Mouse (Mus musculus) lung, postnatal 0 days (tissue): ENCODE measurements at regions not wholly inside any gene's neighbourhood (a gene's known extent, or its start where the extent isn't known, plus 50 kb on each side); places are given as distances from the start of the nearest gene placed in this dataset.

ENCODE experiments used
- ATAC-seq: fragments of 200-750 bp; cut with Nextera tagmentation; 2 replicates; pipeline ENCODE4 v1.8.0; 2017; ENCODE audit warnings: moderate library complexity
- DNase-seq: peaks from one replicate; pipeline ENCODE4 v3.0.0-alpha.2; 2016; ENCODE audit warnings: low spot score
- H3K27ac ChIP-seq: fragments of 300-500 bp; sonication (generic); 2 replicates; pipeline ENCODE4 v1.5.1; 2014; ENCODE audit warnings: antibody characterized with exemption, mild to moderate bottlenecking, low read length, mixed read lengths
- H3K27me3 ChIP-seq: fragments of 300-500 bp; sonication (generic); replicated peaks from 2 replicates; pipeline ENCODE4 v1.6.1; 2014; ENCODE audit warnings: low read length, mixed read lengths; ENCODE audit not compliant: insufficient read depth
- H3K36me3 ChIP-seq: fragments of 300-500 bp; sonication (generic); 2 replicates; pipeline ENCODE4 v1.6.1; 2014; ENCODE audit warnings: low read length, mixed read lengths; ENCODE audit not compliant: insufficient read depth
- H3K4me1 ChIP-seq: fragments of 300-500 bp; sonication (generic); 2 replicates; pipeline ENCODE4 v1.6.1; 2014; ENCODE audit warnings: antibody characterized with exemption, low read depth, low read length, mixed read lengths; ENCODE audit not compliant: insufficient read depth
- H3K4me2 ChIP-seq: fragments of 300-500 bp; sonication (generic); replicated peaks from 2 replicates; pipeline ENCODE4 v1.6.1; 2014; ENCODE audit warnings: low read depth, mild to moderate bottlenecking, low read length, moderate library complexity, mixed read lengths
- H3K4me3 ChIP-seq: fragments of 300-500 bp; sonication (generic); 2 replicates; pipeline ENCODE4 v1.5.1; 2014; ENCODE audit warnings: low read depth, low read length
- H3K9ac ChIP-seq: fragments of 300-500 bp; sonication (generic); replicated peaks from 2 replicates; pipeline ENCODE4 v1.6.1; 2014; ENCODE audit warnings: low read depth, mild to moderate bottlenecking
- H3K9me3 ChIP-seq: fragments of 300-500 bp; sonication (generic); 2 replicates; pipeline ENCODE4 v1.6.1; 2016; ENCODE audit warnings: low read length, mixed read lengths
- CTCF ChIP-seq: IDR thresholded peaks from 2 replicates; pipeline ENCODE4 v1.5.1; 2016; ENCODE audit warnings: antibody characterized with exemption, mild to moderate bottlenecking
- EP300 ChIP-seq: IDR thresholded peaks from 2 replicates; pipeline ENCODE4 v1.6.1; 2016; ENCODE audit warnings: antibody characterized with exemption, mild to moderate bottlenecking, control low read depth
- WGBS: fragments of 180-500 bp; shearing (Covaris S2); extraction: QIAGEN DNeasy Blood & Tissue Kit; methylation state at CpG from one replicate; pipeline ENCODE4 v1.1.7; 2014; 5-methylcytosine and 5-hydroxymethylcytosine counted together

- H3K4me1 ChIP-seq: no peaks in the 10 kb centered on the region
- no peak overlapping the region for H3K4me3 ChIP-seq
- no peak overlapping the region for H3K9ac ChIP-seq
- H3K9me3 ChIP-seq: no peaks in the 10 kb centered on the region
- ATAC-seq (no peak), DNase-seq (no peak)
- H3K27ac ChIP-seq: no peak overlapping the region
- H3K36me3 ChIP-seq: no peaks in the 10 kb centered on the region
- H3K4me2 ChIP-seq: no peak overlapping the region
- TF ChIP-seq CTCF: no peak
- no peak for TF ChIP-seq EP300
- 46% methylated on average over 5 of the region's 5 CpGs for WGBS
- no peaks in the 10 kb centered on the region for H3K27me3 ChIP-seq
These were observed 87.6 kb downstream of the Il9r start for GRCm38 (mm10) chr11:32112521-32112920.

GRCm38 (mm10) chr11:32111841-32112240, 88.2 kb downstream of the Il9r start:
- WGBS: 54% methylated on average over 3 of the region's 3 CpGs
- Histone ChIP-seq H3K4me1 (no peaks in the 10 kb centered on the region), H3K36me3 (no peaks in the 10 kb centered on the region), H3K9ac (no peak overlapping the region), H3K27me3 (no peaks in the 10 kb centered on the region), H3K27ac (no peak overlapping the region), H3K4me2 (no peak overlapping the region), H3K4me3 (no peak overlapping the region), H3K9me3 (no peaks in the 10 kb centered on the region)
- DNase-seq (no peak), ATAC-seq (no peak)
- TF ChIP-seq CTCF: no peak

- TF ChIP-seq EP300 (no peak), CTCF (no peak)
- Histone ChIP-seq H3K27me3 (no peaks in the 10 kb centered on the region), H3K36me3 (no peaks in the 10 kb centered on the region), H3K4me3 (no peak overlapping the region), H3K27ac (no peak overlapping the region), H3K9ac (no peak overlapping the region), H3K4me2 (no peak overlapping the region), H3K9me3 (no peaks in the 10 kb centered on the region), H3K4me1 (no peaks in the 10 kb centered on the region)
- WGBS: 81% methylated on average over 3 of the region's 3 CpGs
- no peak for ATAC-seq
- no peak for DNase-seq
These were observed 90.2 kb downstream of the Il9r start for GRCm38 (mm10) chr11:32109911-32110310.
